Mouse (Mus musculus): ENCODE data around the gene Olfr178.

The Olfr178 gene

GRCm38 (mm10) chr16:58891963-58892362, at the start of gene Olfr178:
Gene Olfr178 (minus strand): TSS chr16:58892063.
- in situ Hi-C loops (cut with MboI; ENCODE audit: low pct_unique_long_range_greater_than_20kb in 1 of 2, low sequenced_read_pairs in 2 of 2, unreplicated experiment in 1 of 2), result no loop called here

- in situ Hi-C loops (cut with MboI; ENCODE audit: low pct_unique_long_range_greater_than_20kb in 1 of 2, low sequenced_read_pairs in 2 of 2, unreplicated experiment in 1 of 2), result no loop called here
These were observed 37.4 kb upstream of the Olfr178 start, which contains the start of gene Olfr180 for GRCm38 (mm10) chr16:58929292-58929691. Gene Olfr180 (minus strand): TSS chr16:58929392.

- in situ Hi-C loops (cut with MboI; ENCODE audit: low pct_unique_long_range_greater_than_20kb in 1 of 2, low sequenced_read_pairs in 2 of 2, unreplicated experiment in 1 of 2), result no loop called here
These were observed 36.8 kb upstream of the Olfr178 start, which contains the start of gene Olfr181 for GRCm38 (mm10) chr16:58928655-58929054. Gene Olfr181 (minus strand): TSS chr16:58928755.

- in situ Hi-C loops (cut with MboI; ENCODE audit: low pct_unique_long_range_greater_than_20kb in 1 of 2, low sequenced_read_pairs in 2 of 2, unreplicated experiment in 1 of 2), result no loop called here
These were observed 7.4 kb downstream of the Olfr178 start for GRCm38 (mm10) chr16:58884416-58884815.

GRCm38 (mm10) chr16:58874668-58875067, 17.2 kb downstream of the Olfr178 start, which contains the start of gene Olfr177:
Gene Olfr177 (minus strand): TSS chr16:58874768.
- in situ Hi-C loops (cut with MboI; ENCODE audit: low pct_unique_long_range_greater_than_20kb in 1 of 2, low sequenced_read_pairs in 2 of 2, unreplicated experiment in 1 of 2), result no loop called here

GRCm38 (mm10) chr16:58861479-58861878, 30.4 kb downstream of the Olfr178 start:
- in situ Hi-C loops (cut with MboI; ENCODE audit: low pct_unique_long_range_greater_than_20kb in 1 of 2, low sequenced_read_pairs in 2 of 2, unreplicated experiment in 1 of 2), result no loop called here

- in situ Hi-C loops (cut with MboI; ENCODE audit: low pct_unique_long_range_greater_than_20kb in 1 of 2, low sequenced_read_pairs in 2 of 2, unreplicated experiment in 1 of 2), result no loop called here
These were observed 31.7 kb downstream of the Olfr178 start for GRCm38 (mm10) chr16:58860032-58860737.

Measured in mouse embryonic stem cell (cell line).